Mouse (Mus musculus) adrenal gland, postnatal 14 days (tissue): ENCODE measurements at regions not wholly inside any gene's neighbourhood (a gene's known extent, or its start where the extent isn't known, plus 50 kb on each side); places are given as distances from the start of the nearest gene placed in this dataset.

Source experiments
- DNase-seq: peaks from one replicate; pipeline ENCODE4 v3.0.0; 2021; ENCODE audit warnings: mixed read lengths
- microRNA-seq, 2 experiments: library from miRNA; unstranded; fragments of <30 nt; microRNA quantifications; one replicate each; pipeline ENCODE4 v1.2.0; 2021

DNA sequence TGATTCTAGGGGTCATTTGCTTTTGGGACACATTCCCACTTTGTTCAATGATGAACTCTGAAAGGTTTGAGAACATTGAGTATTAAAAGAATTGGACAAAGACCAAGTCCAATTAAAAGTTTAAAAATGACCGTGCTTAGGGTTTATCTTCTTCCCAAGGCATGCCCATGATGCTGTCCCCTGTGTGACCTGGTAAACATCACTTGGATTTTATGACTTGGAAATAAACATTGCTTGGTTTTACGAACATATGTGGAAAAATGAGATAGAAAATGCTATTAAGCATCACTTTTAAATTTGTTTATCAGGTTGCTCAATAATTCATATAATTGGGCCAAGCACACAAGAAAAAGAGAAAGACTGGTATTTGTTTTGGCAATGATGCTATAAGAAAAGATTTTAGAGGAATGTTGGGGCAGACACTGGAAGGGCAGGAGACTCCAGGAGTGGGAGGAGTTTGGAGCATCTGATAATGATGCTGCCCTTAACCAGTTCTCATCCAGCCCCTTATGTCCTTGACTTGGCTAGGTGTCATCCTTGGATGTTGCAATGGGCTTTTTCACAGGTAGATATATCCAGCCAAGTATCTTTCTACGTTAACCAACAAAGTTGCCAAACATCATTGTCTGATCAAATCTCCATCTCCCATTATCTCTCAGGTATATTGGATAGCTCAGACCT lies 92.1 kb upstream of the Dcn start:
- DNase-seq: no peak

DNA sequence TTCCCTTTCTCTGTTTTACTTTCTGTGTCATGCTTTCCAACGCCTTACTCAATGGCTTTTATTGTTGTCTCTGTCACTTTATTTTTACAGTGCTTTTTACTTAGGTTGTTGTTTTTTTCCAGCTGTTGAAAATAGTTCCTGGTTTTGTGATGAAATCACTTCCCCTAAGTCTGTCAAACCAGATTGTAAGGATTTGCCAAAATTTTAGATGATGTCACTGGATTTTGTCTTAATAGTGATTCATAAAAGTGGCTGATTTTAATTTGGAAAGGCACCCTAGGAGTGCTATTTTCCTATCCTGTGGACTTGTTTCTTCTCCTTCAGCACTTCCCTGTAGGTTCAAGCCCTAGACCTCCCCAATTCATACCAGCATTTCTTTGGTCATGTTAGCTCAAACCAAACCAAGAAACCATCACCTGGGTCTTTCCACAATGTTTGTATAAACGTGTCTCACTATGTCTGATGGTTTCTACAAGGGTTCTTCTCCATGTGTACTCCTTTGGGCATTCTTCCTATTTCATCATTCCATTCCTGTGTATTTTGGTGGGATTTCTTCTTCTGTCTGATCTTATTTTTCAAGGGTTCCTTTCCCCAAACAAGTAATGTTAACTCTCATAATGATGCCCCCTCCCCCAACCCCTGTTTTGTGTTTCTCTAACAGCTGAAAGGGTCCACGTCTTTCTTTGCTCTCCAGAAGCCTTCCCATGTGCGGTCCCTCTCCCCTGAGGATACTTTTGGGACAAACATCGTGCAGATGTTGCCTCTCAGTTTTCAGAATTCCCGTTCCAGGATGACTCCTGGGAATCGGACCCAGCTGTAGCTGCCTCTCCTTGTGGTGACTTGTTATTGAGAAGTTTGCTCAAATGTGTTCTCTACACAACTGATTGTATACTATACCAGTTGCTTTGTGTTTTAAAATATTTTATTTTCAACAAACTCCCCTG lies 89.5 kb upstream of the Dcn start:
- no peak for DNase-seq

DNA sequence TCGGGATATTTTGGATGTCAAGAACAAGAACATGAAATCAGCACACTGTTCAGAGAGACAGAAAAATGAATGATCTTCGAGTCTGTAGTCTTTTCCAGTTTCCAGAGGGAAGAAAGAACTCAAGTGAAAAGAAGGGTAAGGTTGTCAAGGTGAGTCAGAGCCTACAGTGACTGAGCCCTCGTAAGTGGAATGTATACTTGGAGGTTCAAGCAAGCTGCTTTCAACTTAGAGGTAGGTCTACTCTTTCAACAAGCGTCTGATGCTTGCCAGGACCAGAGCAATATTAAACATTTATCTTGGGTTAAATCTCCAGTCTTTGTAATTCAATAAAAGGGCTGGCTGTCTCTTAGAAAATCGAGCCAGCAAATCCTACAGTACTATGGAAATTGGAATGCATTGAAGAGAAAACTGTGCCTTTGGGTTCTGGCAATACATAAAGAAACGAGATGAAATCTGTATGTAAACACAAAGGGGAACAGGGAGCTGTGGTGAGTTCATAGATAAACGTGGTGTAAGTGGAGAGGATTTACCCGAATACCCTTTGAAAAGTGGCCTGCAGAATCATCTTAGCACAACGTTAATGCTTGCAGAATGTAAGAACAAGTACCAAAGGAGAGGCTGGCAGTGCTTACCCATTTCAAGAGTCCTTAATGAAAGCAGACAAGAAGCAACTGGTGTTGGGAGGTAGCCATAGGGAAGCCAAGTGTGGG lies 82.2 kb upstream of the Dcn start:
- DNase-seq: no peak

DNA sequence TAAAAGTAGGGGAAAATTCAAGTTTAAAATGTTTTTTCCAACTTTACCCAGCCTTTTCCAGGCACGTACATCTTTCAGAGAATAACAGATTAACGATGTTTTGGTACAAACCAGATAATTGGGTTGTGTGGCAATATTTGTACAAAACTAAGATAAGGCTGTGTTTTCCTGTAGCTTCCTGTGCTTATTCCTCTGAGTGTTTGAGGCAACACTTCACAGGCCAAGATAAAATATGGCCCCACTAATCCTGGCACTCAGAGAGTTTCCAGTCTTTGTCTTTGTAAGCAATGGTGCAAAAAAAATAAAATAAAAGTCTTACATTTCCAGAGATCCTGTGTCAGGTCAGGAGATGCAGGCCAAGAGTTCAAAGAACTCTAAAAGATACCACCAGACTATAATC lies 81.5 kb upstream of the Dcn start:
- DNase-seq: no peak

DNA sequence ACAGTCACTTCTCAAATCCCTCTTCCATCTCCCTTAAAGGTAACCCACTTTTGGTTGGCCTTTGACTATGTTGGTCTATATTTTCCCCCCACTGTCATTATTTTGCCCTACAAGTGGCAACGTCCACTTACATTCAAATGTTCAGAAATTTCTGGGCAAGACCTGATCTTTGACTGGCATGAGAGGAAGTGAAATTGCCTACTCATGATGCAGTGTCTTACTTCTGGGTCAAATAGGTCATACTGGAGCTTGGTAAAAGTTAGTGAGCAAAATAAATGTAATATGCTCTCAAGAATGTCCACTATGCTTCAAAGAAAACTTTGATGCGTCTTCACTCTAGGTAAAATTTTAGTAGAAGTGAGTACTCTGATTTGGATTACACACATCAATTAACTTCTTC lies 76.9 kb upstream of the Dcn start:
- DNase-seq: no peak

DNA sequence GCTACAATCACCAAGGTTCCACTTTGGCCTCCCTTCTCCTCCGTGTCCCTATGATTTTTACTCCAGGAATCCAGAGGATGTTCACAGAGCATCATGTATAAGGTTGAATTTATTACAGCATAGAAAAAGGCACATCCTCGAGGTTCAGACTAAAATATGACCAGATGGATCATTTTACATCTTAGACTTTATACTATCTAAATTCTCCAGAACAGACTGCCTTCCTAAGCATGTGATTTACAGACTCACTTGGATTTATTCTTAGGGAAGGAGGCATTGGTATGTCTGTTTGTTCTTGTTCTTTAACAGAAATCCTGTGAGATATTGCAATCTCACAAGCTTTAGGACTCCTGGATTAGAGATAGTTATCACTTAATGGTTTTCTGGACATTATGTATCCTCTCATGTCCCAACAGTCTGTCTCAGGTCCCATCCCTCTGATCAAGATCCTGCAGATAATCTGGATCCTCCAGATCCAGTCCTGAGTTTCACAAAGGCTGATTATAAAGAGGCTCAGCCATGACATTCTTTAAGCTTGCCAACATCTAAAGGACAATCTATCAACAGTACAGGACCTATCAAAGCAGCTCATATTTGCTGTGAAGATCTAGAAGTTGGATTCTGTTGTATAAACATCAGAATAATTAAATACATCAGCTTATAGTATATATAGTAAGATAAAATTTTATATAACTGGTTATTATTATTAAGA lies 75.2 kb upstream of the Dcn start:
- DNase-seq: no peak

DNA sequence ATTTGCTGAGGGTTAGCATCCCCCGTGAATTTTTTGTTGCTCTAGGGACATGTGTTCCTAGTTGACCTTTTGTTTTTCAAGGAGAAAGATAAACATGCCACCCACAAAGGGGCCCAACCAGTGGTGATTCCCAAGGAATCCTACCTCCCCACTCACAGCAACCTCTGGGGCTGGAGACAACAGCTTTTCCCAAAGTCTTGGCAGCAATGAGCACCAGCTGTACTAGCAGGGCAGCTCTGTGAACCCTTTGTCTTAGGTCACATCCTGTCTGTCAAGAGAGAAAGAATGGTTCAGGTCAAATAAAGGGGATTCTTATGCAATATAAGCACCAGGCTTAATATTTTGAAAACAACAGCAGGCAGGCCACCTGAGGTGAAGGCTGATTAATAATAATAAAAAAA lies 70.2 kb upstream of the Dcn start:
- no peak for DNase-seq

DNA sequence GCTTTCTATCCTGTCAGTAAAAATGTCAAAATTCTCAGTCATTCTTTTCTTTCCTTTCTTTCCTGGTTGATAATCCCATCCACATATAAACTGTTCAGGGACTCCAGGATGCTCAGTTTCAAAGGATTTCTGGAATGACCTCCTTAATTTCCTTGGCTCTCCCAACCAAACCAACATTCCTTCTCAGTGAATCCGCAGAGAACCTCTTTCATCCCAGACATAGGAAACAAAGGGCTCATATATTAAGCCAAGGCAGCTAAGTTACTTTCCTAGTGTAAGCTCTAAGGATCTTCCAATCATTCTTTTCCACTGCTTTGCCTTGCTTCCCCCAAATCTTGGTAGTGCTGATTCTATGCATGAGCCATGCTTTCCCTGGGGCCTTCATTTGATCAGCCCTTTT lies 69.5 kb upstream of the Dcn start:
- DNase-seq: no peak

DNA sequence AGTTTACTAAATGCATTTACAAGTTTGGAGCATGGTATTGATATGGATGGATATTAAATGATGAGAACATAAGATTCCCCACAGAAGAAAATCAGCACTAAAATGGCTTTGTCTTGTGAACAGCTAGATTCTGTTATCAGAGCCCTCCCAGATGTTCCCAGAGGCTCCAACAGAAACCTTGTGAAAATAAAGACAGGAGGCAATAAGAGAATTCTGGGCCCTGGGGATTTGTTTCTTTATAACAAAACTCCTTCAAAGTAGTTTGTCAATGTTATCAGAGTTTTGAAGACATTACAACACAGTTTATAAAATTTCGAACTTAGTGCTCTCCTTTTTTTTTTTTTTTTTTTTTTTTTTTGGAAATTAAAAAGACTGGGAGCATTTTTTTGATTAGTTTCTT lies 56.8 kb upstream of the Dcn start:
- DNase-seq: no peak

DNA sequence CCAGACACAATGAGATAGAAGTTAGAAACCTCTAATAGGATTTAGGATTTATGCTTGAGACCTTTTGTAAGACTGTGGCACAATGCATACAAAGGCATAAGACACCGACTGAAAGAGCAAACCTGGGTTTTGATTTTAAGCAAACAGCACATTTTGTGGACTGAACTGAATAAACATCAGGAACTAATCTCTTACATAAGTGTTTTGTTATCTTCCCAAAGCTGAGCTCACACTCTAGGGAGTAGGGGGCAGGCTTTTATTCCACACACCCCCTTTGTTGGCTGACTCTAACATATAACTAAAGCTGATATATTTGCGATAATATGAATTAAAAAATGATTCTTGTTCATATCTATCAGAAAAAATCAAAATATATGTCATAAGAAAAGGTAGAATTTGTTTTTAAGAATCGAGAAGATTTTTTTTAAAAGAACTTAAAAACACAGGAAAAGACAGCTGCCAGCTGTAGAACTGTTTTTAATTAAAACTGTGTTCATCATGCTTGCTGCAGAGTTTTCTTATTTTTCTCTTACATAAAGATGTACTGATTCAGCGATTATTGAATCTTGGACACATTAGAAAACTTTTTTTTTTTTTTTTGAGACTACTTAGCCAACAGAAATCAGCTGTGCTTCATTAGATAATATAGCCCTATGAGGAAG lies 56.2 kb upstream of the Dcn start:
- no peak for DNase-seq

Small RNA genes lying in the stretch of these regions (microRNA-seq; reads per million reads assigned to microRNA genes)
- 0 reads per million in 2 experiments for gene Gm24587
- gene Mir3966: 0 reads per million in 2 experiments
